Mouse (Mus musculus) stomach, postnatal 0 days (tissue): Measurements from ENCODE around the gene Serpinb1c. TPM values are rescaled to one million over a fixed set of nuclear protein-coding genes. Genes with fewer than 3 reads are reported as not detected.

Source experiments
- ATAC-seq: fragments of 200-750 bp; cut with Nextera tagmentation; 2 replicates; pipeline ENCODE4 v1.8.0; 2017; ENCODE audit not compliant: low FRiP score, low TSS enrichment
- DNase-seq: peaks from one replicate; pipeline ENCODE4 v3.0.0-alpha.2; 2016; ENCODE audit warnings: low spot score
- H3K27ac ChIP-seq: fragments of 300-500 bp; sonication (generic); replicated peaks from 2 replicates; pipeline ENCODE4 v1.5.1; 2014; ENCODE audit warnings: mild to moderate bottlenecking, control low read depth
- H3K27me3 ChIP-seq: fragments of 300-500 bp; sonication (generic); 2 replicates; pipeline ENCODE4 v1.6.1; 2014; ENCODE audit warnings: low read length; ENCODE audit not compliant: control insufficient read depth, insufficient read depth
- H3K36me3 ChIP-seq: fragments of 300-500 bp; sonication (generic); 2 replicates; pipeline ENCODE4 v1.6.1; 2014; ENCODE audit warnings: low read length, mixed read lengths; ENCODE audit not compliant: control insufficient read depth, insufficient read depth
- H3K4me1 ChIP-seq: fragments of 300-500 bp; sonication (generic); replicated peaks from 2 replicates; pipeline ENCODE4 v1.6.1; 2014; ENCODE audit warnings: antibody characterized with exemption; ENCODE audit not compliant: control insufficient read depth, insufficient read depth
- H3K4me2 ChIP-seq: fragments of 300-500 bp; sonication (generic); replicated peaks from 2 replicates; pipeline ENCODE4 v1.6.1; 2014; ENCODE audit warnings: low read depth, mild to moderate bottlenecking, control low read depth, moderate library complexity
- H3K4me3 ChIP-seq: fragments of 300-500 bp; sonication (generic); 2 replicates; pipeline ENCODE4 v1.5.1; 2014; ENCODE audit warnings: low read depth, low read length, control low read depth
- H3K9ac ChIP-seq: fragments of 300-500 bp; sonication (generic); 2 replicates; pipeline ENCODE4 v1.6.1; 2014; ENCODE audit warnings: mild to moderate bottlenecking, low read length, control low read depth, mixed read lengths
- H3K9me3 ChIP-seq: fragments of 300-500 bp; sonication (generic); 2 replicates; pipeline ENCODE4 v1.6.1; 2016; ENCODE audit warnings: low read length; ENCODE audit not compliant: control insufficient read depth
- CTCF ChIP-seq: IDR thresholded peaks from 2 replicates; pipeline ENCODE4 v1.5.1; 2016; ENCODE audit warnings: antibody characterized with exemption, low read depth, mild to moderate bottlenecking, moderate library complexity
- EP300 ChIP-seq: optimal IDR thresholded peaks from 2 replicates; pipeline ENCODE3; 2016; ENCODE audit warnings: antibody characterized with exemption
- WGBS: fragments of 180-500 bp; shearing (Covaris S2); extraction: QIAGEN DNeasy Blood & Tissue Kit; methylation state at CpG from one replicate; pipeline ENCODE4 v1.1.7; 2014; 5-methylcytosine and 5-hydroxymethylcytosine counted together
- polyA plus RNA-seq: library from polyadenylated mRNA; unstranded; fragments of >200 nt; fragmentation: Nextera tagmentation; extraction: Ambion mirVana; gene quantifications from 2 replicates; pipeline ENCODE4 v1.2.1, GENCODE M21; 2015

The Serpinb1c gene
- polyA plus RNA-seq, 1 experiment from 2014 or later, result 0.10 TPM

DNA sequence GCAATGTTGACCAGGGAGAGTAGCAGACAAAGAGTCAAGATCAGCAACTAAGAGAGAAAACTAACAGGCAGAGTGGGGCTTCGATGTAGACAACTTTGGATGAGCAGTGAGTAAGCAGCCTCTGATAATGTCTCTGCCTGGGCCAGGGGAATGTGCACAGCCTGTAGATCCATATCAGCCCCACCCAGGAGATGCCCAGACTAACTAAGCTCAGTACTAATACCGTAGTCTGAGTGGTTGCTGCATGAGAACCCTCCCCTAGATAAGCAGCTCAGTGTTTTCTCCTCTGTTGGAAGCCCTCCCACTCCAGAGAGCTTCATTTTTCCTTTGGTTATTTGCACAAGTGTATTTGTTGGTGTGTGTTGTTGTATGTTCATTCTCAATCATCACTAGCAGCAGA is 28.6 kb upstream of the Serpinb1c start:
- Histone ChIP-seq H3K36me3 (no peaks in the 10 kb centered on the region), H3K4me3 (no peak overlapping the region), H3K9ac (no peak overlapping the region), H3K4me1 (no peaks in the 10 kb centered on the region), H3K27ac (no peak overlapping the region), H3K27me3 (no peaks in the 10 kb centered on the region), H3K9me3 (no peaks in the 10 kb centered on the region), H3K4me2 (no peak overlapping the region)
- WGBS, result 55% methylated on average over 2 of the region's 2 CpGs
- DNase-seq (no peak), ATAC-seq (no peak)
- TF ChIP-seq CTCF, result no peak
- no peak for TF ChIP-seq EP300

DNA sequence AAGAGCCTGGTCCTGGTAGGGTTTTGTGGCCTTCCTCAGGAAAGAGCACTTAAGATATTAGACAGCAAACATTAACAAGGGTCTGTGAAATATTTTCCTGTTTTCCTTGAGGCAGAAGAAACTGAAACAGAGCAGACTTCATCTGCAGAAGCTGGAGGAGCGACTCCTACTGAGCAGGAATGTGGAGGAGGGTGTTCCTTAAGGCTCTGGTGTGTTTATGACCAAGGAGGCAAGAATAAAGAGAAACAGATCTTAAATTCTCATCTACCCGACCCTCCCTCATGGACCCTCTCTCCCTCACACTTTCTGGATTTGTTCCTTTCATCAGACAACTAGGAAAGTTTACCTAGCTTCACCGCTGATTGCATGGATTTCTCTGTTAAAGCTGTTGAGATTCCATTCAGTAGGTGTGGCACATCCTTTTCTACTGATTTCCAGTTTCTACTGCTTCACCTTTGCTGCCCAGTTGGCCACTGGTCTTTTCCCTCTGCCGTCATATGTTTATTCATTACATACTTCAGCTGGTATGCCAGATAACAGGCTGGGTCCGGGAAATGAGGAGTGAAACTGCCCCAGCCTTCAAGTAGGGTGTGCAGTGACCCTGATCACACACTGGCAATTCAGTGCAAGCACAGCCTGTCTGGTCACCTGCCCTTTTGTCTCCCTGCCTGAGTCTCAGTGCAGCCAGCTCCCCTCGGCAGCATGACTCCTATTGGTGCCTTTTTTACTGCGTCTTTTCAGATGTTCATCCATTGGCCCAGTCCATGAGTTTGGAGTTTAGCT is 26.8 kb upstream of the Serpinb1c start:
- H3K4me2 ChIP-seq, result no peak overlapping the region
- ATAC-seq, result peak; percentile 97
- H3K27ac ChIP-seq, result peak overlapping the region; percentile 30; the same call in 1 of the 2 replicates
- H3K9me3 ChIP-seq, result no peaks in the 10 kb centered on the region
- no peaks in the 10 kb centered on the region for H3K27me3 ChIP-seq
- DNase-seq, result peak; percentile 72
- no peak for TF ChIP-seq EP300
- TF ChIP-seq CTCF, result no peak
- no peak overlapping the region for H3K4me3 ChIP-seq
- H3K9ac ChIP-seq, result no peak overlapping the region
- H3K36me3 ChIP-seq, result no peaks in the 10 kb centered on the region
- 28% methylated on average over 7 of the region's 7 CpGs for WGBS
- no peaks in the 10 kb centered on the region for H3K4me1 ChIP-seq

DNA sequence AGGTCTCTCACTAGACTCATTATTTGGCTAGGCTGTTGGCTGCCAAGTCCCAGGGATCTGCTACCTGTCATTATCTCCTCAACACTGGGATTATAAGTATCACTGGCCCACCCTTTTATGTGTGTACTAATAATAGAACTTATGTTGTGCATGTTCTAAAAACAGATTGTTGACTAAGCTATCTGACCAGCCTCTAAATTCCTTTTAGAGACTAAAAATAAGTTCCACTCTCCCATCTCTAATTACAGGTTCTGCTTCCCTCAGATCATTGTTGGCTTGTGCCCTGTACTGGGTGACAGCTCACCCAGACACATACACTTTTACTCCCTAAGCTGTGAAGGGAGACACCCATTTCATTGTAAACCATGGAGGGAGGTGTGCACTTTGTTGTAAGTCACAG is 24.6 kb upstream of the Serpinb1c start:
- no peaks in the 10 kb centered on the region for H3K4me1 ChIP-seq
- H3K4me3 ChIP-seq, result no peak overlapping the region
- no peaks in the 10 kb centered on the region for H3K9me3 ChIP-seq
- DNase-seq (no peak), ATAC-seq (no peak)
- no peaks in the 10 kb centered on the region for H3K27me3 ChIP-seq
- no peaks in the 10 kb centered on the region for H3K36me3 ChIP-seq
- H3K9ac ChIP-seq, result no peak overlapping the region
- TF ChIP-seq CTCF (no peak), EP300 (no peak)
- no peak overlapping the region for H3K4me2 ChIP-seq
- H3K27ac ChIP-seq, result no peak overlapping the region

DNA sequence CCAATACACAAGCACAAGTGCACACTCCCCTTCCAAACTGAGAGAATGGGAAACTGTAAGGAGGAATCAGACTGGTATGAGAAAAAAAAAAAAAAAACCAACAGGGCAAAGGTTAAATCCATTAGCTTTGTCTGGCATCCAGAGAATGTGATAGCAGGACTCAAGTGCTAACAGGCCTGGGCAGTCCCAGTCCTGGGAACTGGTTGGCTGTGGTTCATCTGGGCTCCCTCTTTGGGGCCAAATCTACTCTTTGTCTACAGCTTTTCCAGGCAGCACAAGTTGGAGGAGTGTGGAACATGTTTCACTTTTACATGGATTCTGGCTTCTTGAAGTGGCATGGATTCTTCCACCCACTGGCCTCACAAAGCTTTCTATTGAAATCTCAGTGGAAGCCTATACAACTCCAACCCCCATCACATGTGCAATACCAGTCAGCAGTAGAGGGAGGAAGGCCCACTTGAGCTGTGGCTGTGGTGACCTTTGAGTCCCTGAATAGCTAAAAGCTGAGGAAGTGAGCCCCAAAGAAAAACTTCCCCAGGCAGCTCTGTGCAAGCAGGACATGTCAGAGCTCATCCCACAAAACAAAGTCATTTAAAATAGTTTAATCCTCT is 14.9 kb upstream of the Serpinb1c start:
- Histone ChIP-seq H3K36me3 (no peaks in the 10 kb centered on the region), H3K27me3 (no peaks in the 10 kb centered on the region), H3K4me1 (no peaks in the 10 kb centered on the region), H3K4me3 (no peak overlapping the region), H3K9me3 (no peaks in the 10 kb centered on the region), H3K4me2 (no peak overlapping the region), H3K9ac (no peak overlapping the region), H3K27ac (peak overlapping the region; percentile 45; the same call in 1 of the 2 replicates)
- no peak for ATAC-seq
- no peak for TF ChIP-seq CTCF
- no peak for TF ChIP-seq EP300
- no peak for DNase-seq

DNA sequence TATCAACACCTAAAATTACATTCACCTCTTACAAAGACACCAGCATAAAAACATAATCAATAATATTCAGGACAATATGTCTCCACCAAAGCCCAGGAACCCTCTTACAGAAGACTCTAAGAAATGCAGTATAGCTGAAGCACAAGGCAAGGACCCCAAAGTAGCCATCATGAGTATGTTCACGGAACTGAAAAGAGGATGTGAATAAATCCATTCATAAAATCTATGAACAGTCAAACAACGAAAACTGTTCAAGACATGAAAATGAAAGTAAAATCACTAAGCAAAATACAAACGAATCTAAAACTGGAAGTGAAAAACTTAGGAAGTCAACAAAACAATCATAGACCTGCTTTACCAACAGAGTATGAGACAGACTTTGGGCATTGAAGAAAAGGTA is 10.2 kb upstream of the Serpinb1c start:
- Histone ChIP-seq H3K4me1 (no peaks in the 10 kb centered on the region), H3K36me3 (no peaks in the 10 kb centered on the region), H3K4me2 (no peak overlapping the region), H3K4me3 (no peak overlapping the region), H3K27ac (no peak overlapping the region), H3K9me3 (no peaks in the 10 kb centered on the region), H3K9ac (no peak overlapping the region), H3K27me3 (no peaks in the 10 kb centered on the region)
- ATAC-seq (no peak), DNase-seq (no peak)
- TF ChIP-seq EP300 (no peak), CTCF (no peak)
- WGBS, result 79% methylated on average over 3 of the region's 3 CpGs

DNA sequence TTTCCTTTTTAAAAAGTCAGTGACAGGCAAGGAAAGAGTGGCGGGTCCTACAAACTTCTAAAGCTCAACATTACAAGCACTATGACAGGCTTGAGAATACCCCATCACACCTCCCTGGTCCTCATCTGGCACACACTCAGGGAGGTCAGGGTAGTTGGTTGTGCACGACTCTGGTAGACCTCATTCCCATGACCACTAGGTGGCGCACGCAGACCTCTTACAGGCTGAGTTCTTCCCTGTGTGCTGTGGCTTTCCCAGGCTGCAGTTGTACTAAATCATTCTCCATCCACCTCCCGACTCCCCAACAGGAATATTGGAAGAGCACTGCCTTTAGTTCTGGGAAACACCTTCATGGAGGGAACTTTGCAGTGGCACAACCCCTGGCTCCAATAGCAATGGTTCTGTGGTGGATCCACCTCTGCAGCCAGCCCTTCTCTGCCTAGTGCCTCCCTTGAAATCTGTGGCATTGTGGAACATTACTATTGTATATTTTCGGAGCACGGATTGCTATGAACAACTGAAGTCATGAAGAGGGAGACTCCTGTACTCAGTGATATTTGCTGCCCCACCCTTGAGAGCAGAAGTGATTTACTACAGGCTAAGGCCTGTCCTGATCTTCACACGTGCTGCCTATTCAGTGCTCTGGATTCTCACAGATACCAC is 5.3 kb upstream of the Serpinb1c start:
- H3K9me3 ChIP-seq, result no peaks in the 10 kb centered on the region
- no peaks in the 10 kb centered on the region for H3K36me3 ChIP-seq
- H3K4me1 ChIP-seq, result no peaks in the 10 kb centered on the region
- H3K27ac ChIP-seq, result 0 out of 2 replicates have a peak overlapping the region, but pooled peaks have one; percentile 41
- H3K27me3 ChIP-seq, result no peaks in the 10 kb centered on the region
- DNase-seq (peak; percentile 92), ATAC-seq (peak; percentile 96)
- 28% methylated on average over 8 of the region's 8 CpGs for whole genome bisulfite sequencing
- no peak overlapping the region for H3K9ac ChIP-seq
- H3K4me2 ChIP-seq, result no peak overlapping the region
- H3K4me3 ChIP-seq, result no peak overlapping the region
- TF ChIP-seq CTCF (peak; percentile 99), EP300 (no peak)
